In genomic region chr16:91265972-91266371, GRCm38 (mm10) we compare ENCODE assay signal across 13 mouse cellular contexts. TPM values are rescaled to one million over a fixed set of nuclear protein-coding genes. Genes with fewer than 3 reads are reported as not detected.
A peak's percentile ranks its signal among the peaks of the same experiment; 100 is the strongest.
DNase-seq lines count a peak whose midpoint lies in the region; ATAC-seq and TF ChIP-seq lines count a peak whose summit lies in the region.
"Had no signal": no experiment of that assay in that cellular context is flagged by ENCODE, and none has a peak within 500 bp of the region (broad histone marks: within the 10 kb centered on the region; RNA-seq: fewer than 3 reads in every experiment).

No protein-coding gene starts in this region.

- TF ChIP-seq POLR2A in lung, adult 2 months (IDR thresholded peaks at IDR 0.05; ENCODE audit: borderline replicate concordance, extremely low read depth, low read depth, low read length) = no peak

- H3K4me2 ChIP-seq in midbrain, embryonic 16.5 days (ENCODE audit: low read length) = no peak overlapping the region
- H3K4me2 ChIP-seq: embryonic facial prominence, embryonic 13.5 days; intestine, embryonic 15.5 days; neural tube, embryonic 13.5 days; stomach, embryonic 15.5 days had no signal

- H3K27ac ChIP-seq in midbrain, embryonic 16.5 days (ENCODE audit: low read length) = no peak overlapping the region
- no peak overlapping the region for H3K27ac ChIP-seq in midbrain, embryonic 10.5 days (replicated peaks)
- H3K27ac ChIP-seq: embryonic facial prominence, embryonic 13.5 days; intestine, embryonic 15.5 days; neural tube, embryonic 13.5 days; stomach, embryonic 15.5 days had no signal

- no peaks in the 10 kb centered on the region for H3K9me3 ChIP-seq in midbrain, embryonic 16.5 days (replicated peaks; ENCODE audit: control insufficient read depth, low read length, poor library complexity, severe bottlenecking)
- no peaks in the 10 kb centered on the region for H3K9me3 ChIP-seq in midbrain, embryonic 10.5 days (replicated peaks)
- H3K9me3 ChIP-seq: embryonic facial prominence, embryonic 13.5 days; intestine, embryonic 15.5 days; neural tube, embryonic 13.5 days; stomach, embryonic 15.5 days had no signal

- no peak overlapping the region for H3K9ac ChIP-seq in midbrain, embryonic 16.5 days (ENCODE audit: low read depth, low read length)
- H3K9ac ChIP-seq: embryonic facial prominence, embryonic 13.5 days; intestine, embryonic 15.5 days; neural tube, embryonic 13.5 days; stomach, embryonic 15.5 days had no signal

- WGBS in midbrain, embryonic 16.5 days = 57% methylated on average over 6 of the region's 6 CpGs
- WGBS in midbrain, embryonic 10.5 days = 80% methylated on average over 6 of the region's 6 CpGs
- WGBS in lung, adult 2 months = 71% methylated on average over 6 of the region's 6 CpGs

- peaks cover 17% of the 10 kb centered on the region for H3K4me1 ChIP-seq in midbrain, embryonic 16.5 days (ENCODE audit: control insufficient read depth, insufficient read depth, low read length)
- H3K4me1 ChIP-seq in midbrain, embryonic 10.5 days = peaks cover 34% of the 10 kb centered on the region
- H3K4me1 ChIP-seq in lung, adult 2 months (ENCODE audit: control insufficient read depth, insufficient read depth, low read length) = no peaks in the 10 kb centered on the region

- no peak for TF ChIP-seq CTCF in lung, adult 2 months (IDR thresholded peaks at IDR 0.05; ENCODE audit: insufficient read depth, low read length)

- H3K36me3 ChIP-seq in midbrain, embryonic 16.5 days (ENCODE audit: control insufficient read depth, insufficient read depth, low read length) = no peaks in the 10 kb centered on the region
- H3K36me3 ChIP-seq in midbrain, embryonic 10.5 days = no peaks in the 10 kb centered on the region
- H3K36me3 ChIP-seq: embryonic facial prominence, embryonic 13.5 days; intestine, embryonic 15.5 days; neural tube, embryonic 13.5 days; stomach, embryonic 15.5 days had no signal

- peaks cover 60% of the 10 kb centered on the region for H3K27me3 ChIP-seq in midbrain, embryonic 16.5 days (ENCODE audit: control insufficient read depth, insufficient read depth, low read depth, low read length)
- peaks cover 100% of the 10 kb centered on the region for H3K27me3 ChIP-seq in midbrain, embryonic 10.5 days (ENCODE audit: low read depth, poor library complexity, severe bottlenecking)

- DNase-seq in cerebellum, adult 11-12 months = peak; percentile 34
- DNase-seq in midbrain, embryonic 10.5 days (ENCODE audit: low spot score) = no peak
- DNase-seq in left cerebral cortex, adult 11 months (ENCODE audit: low spot score) = peak; percentile 58
- peak; percentile 54 for DNase-seq in right cerebral cortex, postnatal 25 days
- no peak for DNase-seq in lung, adult 2 months
- DNase-seq in urinary bladder, postnatal 25 days (ENCODE audit: low spot score) = no peak

- H3K4me3 ChIP-seq in midbrain, embryonic 16.5 days (ENCODE audit: low read depth, low read length) = no peak overlapping the region
- H3K4me3 ChIP-seq in midbrain, embryonic 10.5 days = no peak overlapping the region
- no peak overlapping the region for H3K4me3 ChIP-seq in lung, adult 2 months (replicated peaks; ENCODE audit: extremely low read depth, low read depth, low read length)
- H3K4me3 ChIP-seq: embryonic facial prominence, embryonic 13.5 days; intestine, embryonic 15.5 days; neural tube, embryonic 13.5 days; stomach, embryonic 15.5 days had no signal

- ATAC-seq in cerebellum, adult (ENCODE audit: insufficient number of reproducible peaks, low FRiP score, low TSS enrichment) = no peak
- ATAC-seq in midbrain, embryonic 16.5 days = peak; percentile 41; the same call in 1 of the 2 replicates
- ATAC-seq: intestine, embryonic 15.5 days had no signal

RNA-seq across cellular contexts. Expression of gene Olig1, which starts 3.6 kb away (rescaled TPM):
- polyA plus RNA-seq in midbrain, embryonic 16.5 days (2015; fragmentation: Nextera tagmentation; extraction: Ambion mirVana) = 94.2 and 131 TPM in 2 replicates
- polyA plus RNA-seq in midbrain, embryonic 10.5 days (2016; fragmentation: Nextera tagmentation; extraction: Ambion mirVana) = 8.8 and 9.7 TPM in 2 replicates
- 0.05 and 0.25 TPM in 2 replicates for polyA plus RNA-seq in lung, adult 2 months (2012; rRNA removed)

RNA-seq across cellular contexts. Expression of gene Olig2, which starts 40.7 kb away (rescaled TPM):
- 8.5 and 9.9 TPM in 2 replicates for polyA plus RNA-seq in midbrain, embryonic 16.5 days (2015; fragmentation: Nextera tagmentation; extraction: Ambion mirVana)
- 7.4 and 7.6 TPM in 2 replicates for polyA plus RNA-seq in midbrain, embryonic 10.5 days (2016; fragmentation: Nextera tagmentation; extraction: Ambion mirVana)
- polyA plus RNA-seq in lung, adult 2 months (2012; rRNA removed) = not detected in 2 replicates
- polyA plus RNA-seq: intestine, embryonic 15.5 days; liver, adult 2 months; stomach, embryonic 15.5 days had no signal

Comparison
In these comparisons a context has a peak if more than half of its experiments do, and no peak if none do; other contexts are left out.
1. DNase-seq: peak in cerebellum, adult 11-12 months (single experiment), left cerebral cortex, adult 11 months (single experiment) and right cerebral cortex, postnatal 25 days (single experiment); none in midbrain, embryonic 10.5 days (single experiment), lung, adult 2 months (single experiment) and urinary bladder, postnatal 25 days (single experiment).